Mouse (Mus musculus): ENCODE results near the gene Plxna3. TPM values are rescaled to one million over a fixed set of nuclear protein-coding genes. Genes with fewer than 3 reads are reported as not detected.
"Not testable (repeated sequence)": the region's sequence is repeated elsewhere in the genome, so short reads cannot be mapped to it uniquely, and the experiment has no call there.

The Plxna3 gene
- total and polyA plus RNA-seq, 2 experiments from 2014 or later = 28.6 to 144 TPM

GRCm38 (mm10) chrX:74312540-74313464, 16.1 kb upstream of the Plxna3 start, which contains the start of gene Fam50a:
Gene Fam50a, plus strand, starts transcription at chrX:74313033.
- DNase-seq (ENCODE audit: low spot score) (peak; percentile 93), ATAC-seq (ENCODE audit: low FRiP score) (peak; percentile 95)
- peak within 1 kb of the TSS; percentile 59 for H3K4me2 ChIP-seq (ENCODE audit: low read depth, low read length, poor library complexity, severe bottlenecking)
- H3K9me3 ChIP-seq (ENCODE audit: low read length) = no peaks in the 10 kb centered on the region
- H3K27me3 ChIP-seq (ENCODE audit: insufficient read depth, low read length) = no peaks in the 10 kb centered on the region
- 25% methylated on average over 57 of the region's 59 CpGs for WGBS
- peak within 1 kb of the TSS; percentile 52 for H3K4me3 ChIP-seq (ENCODE audit: low read depth, low read length)
- H3K9ac ChIP-seq (replicated peaks; ENCODE audit: low read length, poor library complexity, severe bottlenecking) = peak within 1 kb of the TSS; percentile 55
- no peak for TF ChIP-seq CTCF (IDR thresholded peaks at IDR 0.05)
- no peaks in the 10 kb centered on the region for H3K4me1 ChIP-seq (ENCODE audit: insufficient read depth, low read length)
- H3K36me3 ChIP-seq (ENCODE audit: insufficient read depth, low read length) = peaks cover 6% of the 10 kb centered on the region; the same call in 1 of the 2 replicates
- peak within 1 kb of the TSS; percentile 79 for H3K27ac ChIP-seq (ENCODE audit: low read depth, low read length)

GRCm38 (mm10) chrX:74329215-74329671, 377 bp downstream of the Plxna3 start:
- 0 out of 2 replicates have a peak, but pooled peaks cover 3% of the 10 kb centered on the region for H3K4me1 ChIP-seq (ENCODE audit: insufficient read depth, low read length)
- DNase-seq (ENCODE audit: low spot score) (peak; percentile 16), ATAC-seq (ENCODE audit: low FRiP score) (peak; percentile 47)
- H3K36me3 ChIP-seq (ENCODE audit: insufficient read depth, low read length) = 0 out of 2 replicates have a peak, but pooled peaks cover 6% of the 10 kb centered on the region
- 19% methylated on average over 10 of the region's 10 CpGs for WGBS
- H3K9ac ChIP-seq (replicated peaks; ENCODE audit: low read length, poor library complexity, severe bottlenecking) = peak overlapping the region; percentile 62
- peak overlapping the region; percentile 57 for H3K4me2 ChIP-seq (ENCODE audit: low read depth, low read length, poor library complexity, severe bottlenecking)
- no peak for TF ChIP-seq CTCF (IDR thresholded peaks at IDR 0.05)
- H3K9me3 ChIP-seq (ENCODE audit: low read length) = no peaks in the 10 kb centered on the region
- peak overlapping the region; percentile 82 for H3K27ac ChIP-seq (ENCODE audit: low read depth, low read length)
- no peaks in the 10 kb centered on the region for H3K27me3 ChIP-seq (ENCODE audit: insufficient read depth, low read length)
- H3K4me3 ChIP-seq (ENCODE audit: low read depth, low read length) = peak overlapping the region; percentile 51

DNA sequence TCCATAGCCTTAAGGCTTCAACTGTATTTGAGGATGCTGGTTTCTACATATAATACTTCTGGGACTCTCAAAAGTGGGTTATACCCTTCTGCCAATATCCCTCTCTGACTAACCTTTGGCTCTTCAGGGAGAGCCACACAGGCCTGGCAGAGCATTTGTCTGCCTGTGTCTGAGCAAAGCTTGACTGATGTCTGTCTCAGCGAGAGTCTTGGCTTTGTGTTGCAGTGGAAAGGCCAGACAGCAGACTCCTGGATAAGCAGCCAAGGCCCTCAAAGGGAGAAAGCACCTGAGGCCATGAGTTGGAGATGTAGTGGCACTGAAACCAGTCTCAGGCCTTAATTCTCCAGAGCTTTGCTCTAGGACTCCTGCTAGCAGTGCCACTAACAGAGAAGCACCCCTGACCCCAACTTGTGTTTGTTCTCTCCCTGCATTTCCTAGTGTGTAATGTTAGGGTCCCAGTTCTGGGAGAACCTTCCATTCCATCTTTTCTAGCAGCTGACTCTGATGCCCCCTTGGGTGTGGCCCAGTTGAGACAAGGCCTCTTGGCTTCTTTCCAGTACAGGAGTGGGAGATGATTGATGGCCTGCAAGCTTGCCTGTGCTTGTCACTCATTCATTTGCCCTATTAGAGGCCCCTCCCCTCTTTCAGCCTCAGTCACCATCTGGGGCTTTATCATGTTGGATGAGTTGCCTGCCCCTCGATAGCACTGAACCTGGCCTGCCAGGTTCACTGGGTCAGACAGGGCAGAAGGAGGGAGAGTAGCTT, 1.5 kb downstream of the Plxna3 start:
- no peak for ATAC-seq (ENCODE audit: low FRiP score)
- peak overlapping the region; percentile 51 for H3K4me3 ChIP-seq (ENCODE audit: low read depth, low read length)
- H3K27ac ChIP-seq (ENCODE audit: low read depth, low read length) = no peak overlapping the region; the same call in 1 of the 2 replicates
- H3K9me3 ChIP-seq (ENCODE audit: low read length) = no peaks in the 10 kb centered on the region
- H3K4me1 ChIP-seq (ENCODE audit: insufficient read depth, low read length) = 0 out of 2 replicates have a peak, but pooled peaks cover 3% of the 10 kb centered on the region
- H3K9ac ChIP-seq (replicated peaks; ENCODE audit: low read length, poor library complexity, severe bottlenecking) = peak overlapping the region; percentile 62
- peak; percentile 3 for DNase-seq (ENCODE audit: low spot score)
- H3K4me2 ChIP-seq (ENCODE audit: low read depth, low read length, poor library complexity, severe bottlenecking) = peak overlapping the region; percentile 57
- no peaks in the 10 kb centered on the region for H3K27me3 ChIP-seq (ENCODE audit: insufficient read depth, low read length)
- WGBS = 26% methylated on average over 2 of the region's 2 CpGs
- H3K36me3 ChIP-seq (ENCODE audit: insufficient read depth, low read length) = peaks cover 7% of the 10 kb centered on the region; the same call in 1 of the 2 replicates
- no peak for TF ChIP-seq CTCF (IDR thresholded peaks at IDR 0.05)

DNA sequence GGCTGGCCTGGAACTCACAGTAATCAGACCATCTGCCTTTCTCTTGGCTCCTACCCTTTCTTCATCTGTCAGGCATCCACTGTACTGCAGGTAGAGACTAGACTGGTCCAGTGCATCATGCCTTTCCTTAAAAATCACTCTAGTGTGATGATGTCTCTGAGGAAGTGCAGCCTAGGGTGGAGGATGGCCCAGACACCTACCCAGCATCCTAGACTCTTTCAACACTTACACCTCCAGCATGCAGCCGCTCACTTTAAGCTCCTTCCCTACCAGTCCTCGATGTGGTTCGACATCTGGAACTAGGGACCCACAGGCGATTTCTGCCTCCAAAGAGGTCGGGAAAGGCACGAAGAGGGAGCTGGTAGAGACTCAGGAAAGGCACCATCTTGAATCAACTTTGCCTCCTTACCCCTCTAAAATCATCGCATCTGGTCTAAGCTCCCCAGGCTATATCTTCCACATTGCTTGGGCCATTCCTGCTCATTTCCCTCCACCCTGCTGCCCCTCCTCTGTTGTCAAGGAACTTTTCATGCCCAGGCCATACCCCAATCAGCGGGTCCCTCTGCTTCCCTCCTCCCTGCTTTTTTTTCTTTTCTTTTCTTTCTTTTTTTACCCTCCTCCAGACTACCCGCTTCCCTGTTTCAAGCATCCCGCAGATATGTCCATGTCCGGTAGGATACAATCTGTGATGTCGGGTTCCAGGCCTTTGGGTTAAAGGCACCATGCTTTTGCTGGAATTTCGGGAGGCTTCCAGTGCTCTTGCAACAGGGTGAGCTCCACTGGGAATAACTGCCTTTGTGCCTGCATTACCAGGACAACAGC, 24.0 kb downstream of the Plxna3 start:
- Histone ChIP-seq H3K4me2 (ENCODE audit: low read depth, low read length, poor library complexity, severe bottlenecking) (peak overlapping the region; percentile 52), H3K9ac (replicated peaks; ENCODE audit: low read length, poor library complexity, severe bottlenecking) (peak overlapping the region; percentile 56), H3K27me3 (ENCODE audit: insufficient read depth, low read length) (no peaks in the 10 kb centered on the region), H3K36me3 (ENCODE audit: insufficient read depth, low read length) (no peaks in the 10 kb centered on the region), H3K27ac (ENCODE audit: low read depth, low read length) (peak overlapping the region; percentile 63), H3K4me3 (ENCODE audit: low read depth, low read length) (peak overlapping the region; percentile 37), H3K9me3 (ENCODE audit: low read length) (no peaks in the 10 kb centered on the region), H3K4me1 (ENCODE audit: insufficient read depth, low read length) (no peaks in the 10 kb centered on the region)
- DNase-seq (ENCODE audit: low spot score) (peak; percentile 4), ATAC-seq (ENCODE audit: low FRiP score) (peak; percentile 52)
- WGBS = 28% methylated on average over 13 of the region's 13 CpGs
- TF ChIP-seq CTCF (IDR thresholded peaks at IDR 0.05) = no peak

GRCm38 (mm10) chrX:74353467-74353770, 24.6 kb downstream of the Plxna3 start, which contains the start of gene Lage3:
Gene Lage3, minus strand, starts transcription at chrX:74353618.
- peak; percentile 92 for ATAC-seq (ENCODE audit: low FRiP score)
- Histone ChIP-seq H3K9me3 (ENCODE audit: low read length) (no peaks in the 10 kb centered on the region), H3K27me3 (ENCODE audit: insufficient read depth, low read length) (no peaks in the 10 kb centered on the region), H3K27ac (ENCODE audit: low read depth, low read length) (peak within 1 kb of the TSS; percentile 63), H3K4me1 (ENCODE audit: insufficient read depth, low read length) (no peaks in the 10 kb centered on the region), H3K4me3 (ENCODE audit: low read depth, low read length) (peak within 1 kb of the TSS; percentile 37), H3K9ac (replicated peaks; ENCODE audit: low read length, poor library complexity, severe bottlenecking) (peak within 1 kb of the TSS; percentile 56), H3K4me2 (ENCODE audit: low read depth, low read length, poor library complexity, severe bottlenecking) (peak within 1 kb of the TSS; percentile 52), H3K36me3 (ENCODE audit: insufficient read depth, low read length) (no peaks in the 10 kb centered on the region)
- DNase-seq (ENCODE audit: low spot score) = peak; percentile 86
- no peak for TF ChIP-seq CTCF (IDR thresholded peaks at IDR 0.05)
- WGBS = 46% methylated on average over 13 of the region's 22 CpGs

DNA sequence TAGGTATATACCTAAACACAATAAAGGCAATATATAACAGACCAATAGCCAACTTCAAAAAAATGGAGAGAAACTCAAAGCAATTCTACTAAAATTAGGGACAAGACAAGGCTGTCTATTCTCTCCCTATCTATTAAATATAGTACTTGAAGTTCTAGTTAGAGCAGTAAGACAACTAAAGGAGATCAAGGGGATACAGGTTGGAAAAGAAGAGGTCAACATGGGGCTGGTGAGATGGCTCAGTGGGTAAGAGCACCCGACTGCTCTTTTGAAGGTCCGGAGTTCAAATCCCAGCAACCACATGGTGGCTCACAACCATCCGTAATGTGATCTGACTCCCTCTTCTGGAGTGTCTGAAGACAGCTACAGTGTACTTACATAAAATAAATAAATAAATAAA, 28.2 kb downstream of the Plxna3 start:
- H3K4me3 ChIP-seq (ENCODE audit: low read depth, low read length); H3K4me1 ChIP-seq (ENCODE audit: insufficient read depth, low read length); H3K27ac ChIP-seq (ENCODE audit: low read depth, low read length); ATAC-seq (ENCODE audit: low FRiP score); DNase-seq (ENCODE audit: low spot score); H3K27me3 ChIP-seq (ENCODE audit: insufficient read depth, low read length); H3K9me3 ChIP-seq (ENCODE audit: low read length); H3K9ac ChIP-seq (replicated peaks; ENCODE audit: low read length, poor library complexity, severe bottlenecking); H3K4me2 ChIP-seq (ENCODE audit: low read depth, low read length, poor library complexity, severe bottlenecking); H3K36me3 ChIP-seq (ENCODE audit: insufficient read depth, low read length): not testable (repeated sequence)
- 100% methylated on average over 2 of the region's 3 CpGs for WGBS
